Mouse (Mus musculus) hindbrain, embryonic 14.5 days (tissue): ENCODE results near the gene Prpf6. TPM values are rescaled to one million over a fixed set of nuclear protein-coding genes. Genes with fewer than 3 reads are reported as not detected.

Experiments used
- ATAC-seq: fragments of 200-750 bp; cut with Nextera tagmentation; 2 replicates; pipeline ENCODE4 v1.8.0; 2017; ENCODE audit warnings: moderate number of reproducible peaks, mild to moderate bottlenecking, moderate TSS enrichment, moderate library complexity; ENCODE audit not compliant: low FRiP score
- DNase-seq: peaks from one replicate; pipeline ENCODE4 v3.0.0-alpha.2; 2015; ENCODE audit warnings: low spot score
- H3K27ac ChIP-seq: fragments of 300-500 bp; sonication (generic); 2 replicates; pipeline ENCODE4 v1.5.1; 2014; ENCODE audit warnings: mild to moderate bottlenecking, moderate library complexity
- H3K27me3 ChIP-seq: fragments of 300-500 bp; sonication (generic); 2 replicates; pipeline ENCODE4 v1.6.1; 2014; ENCODE audit warnings: mild to moderate bottlenecking, low read length, mixed read lengths; ENCODE audit not compliant: control insufficient read depth, insufficient read depth
- H3K36me3 ChIP-seq: fragments of 300-500 bp; sonication (generic); replicated peaks from 2 replicates; pipeline ENCODE4 v1.6.1; 2014; ENCODE audit not compliant: control insufficient read depth, insufficient read depth
- H3K4me1 ChIP-seq: fragments of 300-500 bp; sonication (generic); replicated peaks from 2 replicates; pipeline ENCODE4 v1.6.1; 2014; ENCODE audit warnings: antibody characterized with exemption, low read length, mixed read lengths; ENCODE audit not compliant: control insufficient read depth, insufficient read depth
- H3K4me2 ChIP-seq: fragments of 300-500 bp; sonication (generic); replicated peaks from 2 replicates; pipeline ENCODE4 v1.6.1; 2014; ENCODE audit warnings: mild to moderate bottlenecking, moderate library complexity
- H3K4me3 ChIP-seq: fragments of 300-500 bp; sonication (generic); replicated peaks from 2 replicates; pipeline ENCODE4 v1.5.1; 2014; ENCODE audit warnings: mild to moderate bottlenecking, low read length
- H3K9ac ChIP-seq: fragments of 300-500 bp; sonication (generic); 2 replicates; pipeline ENCODE4 v1.6.1; 2014
- H3K9me3 ChIP-seq: fragments of 300-500 bp; sonication (generic); 2 replicates; pipeline ENCODE4 v1.6.1; 2016; ENCODE audit warnings: low read length; ENCODE audit not compliant: control insufficient read depth
- WGBS: fragments of 180-500 bp; shearing (Covaris S2); extraction: QIAGEN DNeasy Blood & Tissue Kit; methylation state at CpG from one replicate; pipeline ENCODE4 v1.1.7; 2014; 5-methylcytosine and 5-hydroxymethylcytosine counted together
- polyA plus RNA-seq: library from polyadenylated mRNA; unstranded; fragments of >200 nt; fragmentation: Nextera tagmentation; extraction: Ambion mirVana; gene quantifications from 2 replicates; pipeline ENCODE4 v1.2.1, GENCODE M21; 2014

Gene Prpf6
- polyA plus RNA-seq, 1 experiment from 2014 or later, result 53.9 TPM

GRCm38 (mm10) chr2:181645666-181646065 lies 54.0 kb downstream of the Prpf6 start:
- peaks cover 95% of the 10 kb centered on the region for H3K36me3 ChIP-seq

GRCm38 (mm10) chr2:181646626-181647472 lies 55.2 kb downstream of the Prpf6 start:
- H3K4me2 ChIP-seq, result no peak overlapping the region
- no peaks in the 10 kb centered on the region for H3K9me3 ChIP-seq
- no peak overlapping the region for H3K27ac ChIP-seq
- no peak overlapping the region for H3K9ac ChIP-seq
- peaks cover 95% of the 10 kb centered on the region for H3K36me3 ChIP-seq
- 91% methylated on average over 6 of the region's 6 CpGs for WGBS
- no peaks in the 10 kb centered on the region for H3K4me1 ChIP-seq
- H3K27me3 ChIP-seq, result no peaks in the 10 kb centered on the region
- DNase-seq (no peak), ATAC-seq (no peak)
- H3K4me3 ChIP-seq, result no peak overlapping the region

More at GRCm38 (mm10) chr2:181645666-181646065, 54.0 kb downstream of the Prpf6 start:
- Histone ChIP-seq H3K9me3 (no peaks in the 10 kb centered on the region), H3K4me3 (no peak overlapping the region), H3K27ac (no peak overlapping the region), H3K4me1 (no peaks in the 10 kb centered on the region), H3K9ac (no peak overlapping the region), H3K27me3 (no peaks in the 10 kb centered on the region), H3K4me2 (no peak overlapping the region)
- ATAC-seq (no peak), DNase-seq (no peak)
- WGBS, result 96% methylated on average over 3 of the region's 3 CpGs

GRCm38 (mm10) chr2:181648926-181649325 lies 57.3 kb downstream of the Prpf6 start:
- Histone ChIP-seq H3K4me1 (no peaks in the 10 kb centered on the region), H3K36me3 (peaks cover 96% of the 10 kb centered on the region), H3K9me3 (no peaks in the 10 kb centered on the region), H3K27ac (no peak overlapping the region), H3K9ac (no peak overlapping the region), H3K27me3 (no peaks in the 10 kb centered on the region), H3K4me3 (no peak overlapping the region), H3K4me2 (no peak overlapping the region)
- 89% methylated on average over 10 of the region's 10 CpGs for WGBS
- ATAC-seq (no peak), DNase-seq (no peak)

GRCm38 (mm10) chr2:181653065-181653464 lies 61.4 kb downstream of the Prpf6 start:
- DNase-seq, result no peak
- no peak for ATAC-seq
- H3K9ac ChIP-seq, result no peak overlapping the region
- peaks cover 94% of the 10 kb centered on the region for H3K36me3 ChIP-seq
- H3K4me1 ChIP-seq, result no peaks in the 10 kb centered on the region
- H3K27ac ChIP-seq, result no peak overlapping the region
- H3K4me3 ChIP-seq, result no peak overlapping the region
- no peak overlapping the region for H3K4me2 ChIP-seq
- H3K27me3 ChIP-seq, result no peaks in the 10 kb centered on the region
- no peaks in the 10 kb centered on the region for H3K9me3 ChIP-seq

- Histone ChIP-seq H3K9me3 (no peaks in the 10 kb centered on the region), H3K27ac (no peak overlapping the region), H3K9ac (no peak overlapping the region), H3K4me1 (no peaks in the 10 kb centered on the region), H3K4me2 (no peak overlapping the region), H3K36me3 (peaks cover 91% of the 10 kb centered on the region), H3K4me3 (no peak overlapping the region), H3K27me3 (no peaks in the 10 kb centered on the region)
- no peak for ATAC-seq
- DNase-seq, result no peak
- 100% methylated on average over 1 of the region's 1 CpGs for WGBS
These were observed 61.9 kb downstream of the Prpf6 start for GRCm38 (mm10) chr2:181653523-181653922.

- Histone ChIP-seq H3K4me3 (no peak within 1 kb of the TSS), H3K27ac (no peak within 1 kb of the TSS), H3K4me1 (no peaks in the 10 kb centered on the region), H3K9me3 (no peaks in the 10 kb centered on the region), H3K9ac (no peak within 1 kb of the TSS), H3K27me3 (no peaks in the 10 kb centered on the region), H3K4me2 (no peak within 1 kb of the TSS), H3K36me3 (peaks cover 62% of the 10 kb centered on the region)
- no peak for ATAC-seq
- WGBS, result 82% methylated on average over 3 of the region's 3 CpGs
- no peak for DNase-seq
These were observed 65.1 kb downstream of the Prpf6 start, which contains the start of gene Gm29797 for GRCm38 (mm10) chr2:181656734-181657133. TSS of gene Gm29797 (plus strand) at chr2:181657034.

- H3K27ac ChIP-seq, result no peak overlapping the region
- peaks cover 55% of the 10 kb centered on the region for H3K36me3 ChIP-seq
- 77% methylated on average over 2 of the region's 2 CpGs for WGBS
- no peak for DNase-seq
- H3K4me1 ChIP-seq, result no peaks in the 10 kb centered on the region
- no peaks in the 10 kb centered on the region for H3K27me3 ChIP-seq
- H3K9me3 ChIP-seq, result no peaks in the 10 kb centered on the region
- H3K9ac ChIP-seq, result no peak overlapping the region
- no peak for ATAC-seq
- H3K4me3 ChIP-seq, result no peak overlapping the region
- no peak overlapping the region for H3K4me2 ChIP-seq
These were observed 65.8 kb downstream of the Prpf6 start for GRCm38 (mm10) chr2:181657441-181657840.

GRCm38 (mm10) chr2:181658528-181658927 lies 66.9 kb downstream of the Prpf6 start:
- WGBS, result 88% methylated on average over 7 of the region's 7 CpGs
- Histone ChIP-seq H3K27ac (no peak overlapping the region), H3K9ac (no peak overlapping the region), H3K4me2 (no peak overlapping the region), H3K36me3 (peaks cover 44% of the 10 kb centered on the region), H3K4me1 (no peaks in the 10 kb centered on the region), H3K9me3 (no peaks in the 10 kb centered on the region), H3K4me3 (no peak overlapping the region), H3K27me3 (no peaks in the 10 kb centered on the region)
- DNase-seq (no peak), ATAC-seq (no peak)

- ATAC-seq, result peak; percentile 46; the same call in 1 of the 2 replicates
- Histone ChIP-seq H3K27ac (no peak overlapping the region), H3K4me1 (no peaks in the 10 kb centered on the region), H3K4me2 (no peak overlapping the region), H3K9me3 (no peaks in the 10 kb centered on the region), H3K27me3 (no peaks in the 10 kb centered on the region), H3K9ac (no peak overlapping the region), H3K4me3 (no peak overlapping the region), H3K36me3 (peaks cover 40% of the 10 kb centered on the region)
- WGBS, result 33% methylated on average over 17 of the region's 17 CpGs
- DNase-seq, result no peak
These were observed 67.4 kb downstream of the Prpf6 start for GRCm38 (mm10) chr2:181658930-181659555.
